Mouse (Mus musculus): Measurements from ENCODE around the gene Cat.
A peak's percentile ranks its signal among the peaks of the same experiment; 100 is the strongest.

Gene Cat

DNA sequence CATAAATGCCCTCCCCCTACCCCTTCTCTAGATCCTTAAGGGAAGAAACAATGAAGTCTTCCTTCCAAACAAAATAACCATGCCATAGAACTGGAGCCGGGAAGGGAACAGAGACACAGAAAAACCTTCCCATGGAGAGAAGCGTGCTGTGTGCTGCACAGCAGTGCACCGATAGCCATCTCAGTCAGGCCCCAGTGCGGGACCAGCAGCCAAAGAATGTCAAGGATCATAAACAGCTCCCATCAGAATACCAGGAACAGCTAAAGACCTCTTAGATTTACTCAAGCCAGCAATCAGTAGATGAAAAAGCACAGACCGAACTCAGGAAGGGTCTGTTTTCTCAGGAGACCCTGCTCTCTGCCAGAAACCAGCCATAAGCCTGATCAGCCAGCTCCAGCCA, 48.4 kb downstream of the Cat start:
- DNase-seq (ENCODE audit: low spot score in 2 of 2), result no peak

DNA sequence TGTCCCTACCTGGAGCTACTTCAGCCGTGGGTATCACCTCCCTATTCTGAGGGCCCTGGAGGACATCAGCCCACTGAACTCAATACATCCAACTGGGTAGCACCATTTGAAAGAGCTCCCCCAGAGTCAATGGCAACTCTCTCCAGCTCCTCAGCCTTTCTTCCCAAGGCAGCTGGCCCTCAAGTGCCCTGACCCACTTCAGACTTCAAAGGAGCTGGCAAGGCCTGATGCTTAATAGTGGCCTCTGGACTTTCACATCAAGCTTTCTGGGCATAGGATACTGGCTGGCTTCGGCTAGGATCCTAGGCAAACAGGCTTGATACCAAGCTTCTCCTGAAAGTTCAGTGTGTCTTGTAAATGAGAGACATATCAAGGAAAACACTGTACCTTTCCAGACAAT, 49.9 kb downstream of the Cat start:
- no peak for DNase-seq (ENCODE audit: low spot score in 2 of 2)

DNA sequence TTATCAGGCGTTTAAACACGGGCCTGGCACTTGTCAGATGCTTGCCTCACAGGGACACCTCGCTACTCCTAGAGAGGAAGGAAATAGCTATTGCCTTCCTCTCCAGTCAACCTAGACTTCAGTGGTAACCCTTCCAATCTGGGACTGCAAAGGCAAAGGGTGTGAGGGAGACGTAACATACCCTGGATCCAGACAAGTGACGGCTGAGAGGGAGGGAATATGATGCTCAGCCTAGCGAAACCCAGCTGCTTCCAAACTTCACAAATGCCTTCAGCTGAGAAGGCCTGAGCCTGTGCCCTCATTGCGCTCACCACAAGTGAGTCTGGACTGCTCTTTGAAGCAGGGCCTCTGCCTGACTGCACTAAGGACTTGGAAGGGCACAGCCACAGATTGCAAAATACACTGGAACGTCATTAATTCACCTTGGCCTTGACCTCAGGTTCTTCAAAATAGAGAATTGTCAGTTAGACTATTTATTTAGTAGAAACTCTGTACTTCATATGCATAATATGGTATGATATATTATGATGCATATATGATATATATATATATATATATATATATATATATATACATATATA, 52.2 kb downstream of the Cat start:
- no peak for DNase-seq (ENCODE audit: low spot score in 2 of 2)

DNA sequence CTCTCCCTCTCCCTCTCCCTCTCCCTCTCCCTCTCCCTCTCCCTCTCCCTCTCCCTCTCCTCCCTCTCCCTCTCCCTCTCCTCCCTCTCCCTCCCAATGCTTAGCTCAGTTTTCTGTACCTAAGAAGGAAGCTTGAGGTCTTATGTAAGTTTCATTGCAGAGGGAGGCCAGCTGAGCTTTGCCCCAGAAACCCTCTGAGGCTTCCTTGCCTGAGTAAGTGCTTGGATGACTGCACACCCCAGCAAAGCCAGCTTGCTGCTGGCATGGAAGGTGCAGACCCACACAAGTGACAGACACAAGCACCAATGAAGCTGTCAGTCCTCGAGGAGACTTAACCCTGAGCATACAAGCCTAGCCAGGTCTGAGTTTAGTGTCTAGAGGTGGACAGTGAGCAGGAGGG, 54.2 kb downstream of the Cat start:
- no peak for DNase-seq (ENCODE audit: low spot score in 2 of 2)

DNA sequence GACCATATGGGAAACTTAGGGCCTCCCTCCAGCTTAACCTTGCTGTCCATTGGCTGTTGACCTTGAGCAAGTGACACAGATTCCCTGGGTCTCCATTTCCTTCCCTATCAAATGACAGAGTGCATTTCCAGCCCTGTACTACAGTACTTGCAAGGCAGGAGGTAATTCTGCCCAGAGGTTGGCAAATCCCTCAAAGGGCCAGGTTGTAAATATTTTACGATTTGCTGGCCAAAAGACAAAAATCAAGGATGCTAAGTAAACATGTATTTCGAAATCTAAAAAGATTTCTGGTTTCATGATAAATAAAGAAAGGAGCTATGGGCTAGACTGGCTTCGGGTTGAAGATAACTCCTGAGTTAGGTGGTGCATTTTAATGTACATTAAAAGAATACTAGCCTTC, 56.6 kb downstream of the Cat start:
- no peak for DNase-seq (ENCODE audit: low spot score in 2 of 2)

DNA sequence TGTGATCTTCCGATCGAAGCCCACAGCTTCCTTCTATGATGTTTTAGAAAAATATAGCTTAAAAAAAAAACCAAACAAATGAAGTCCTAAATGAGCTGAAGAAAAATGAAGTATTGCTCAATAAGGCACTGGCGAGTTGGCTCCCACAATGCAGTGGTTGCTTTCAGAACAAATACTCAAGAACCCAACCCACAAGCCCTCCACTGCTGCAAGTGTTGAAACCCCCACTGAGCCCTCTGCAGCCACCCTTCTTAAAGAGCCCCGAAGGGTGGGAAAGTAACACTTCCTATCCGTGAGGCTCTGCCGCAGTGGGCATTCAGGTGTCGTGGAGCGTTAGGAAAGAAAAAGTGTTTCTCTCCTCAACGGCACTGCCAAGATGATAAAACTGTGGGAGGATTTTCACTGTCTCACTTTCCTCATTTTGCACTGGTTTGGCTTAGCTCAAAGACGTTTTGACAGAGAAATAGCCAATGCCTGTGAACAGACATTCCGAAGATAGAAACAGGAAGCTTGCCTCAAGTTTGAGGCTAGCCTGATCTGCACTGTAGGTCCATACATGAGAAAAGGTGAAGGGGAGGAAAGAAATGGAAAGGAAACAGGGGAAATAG, 59.4 kb downstream of the Cat start:
- DNase-seq (ENCODE audit: low spot score in 2 of 2), result no peak

DNA sequence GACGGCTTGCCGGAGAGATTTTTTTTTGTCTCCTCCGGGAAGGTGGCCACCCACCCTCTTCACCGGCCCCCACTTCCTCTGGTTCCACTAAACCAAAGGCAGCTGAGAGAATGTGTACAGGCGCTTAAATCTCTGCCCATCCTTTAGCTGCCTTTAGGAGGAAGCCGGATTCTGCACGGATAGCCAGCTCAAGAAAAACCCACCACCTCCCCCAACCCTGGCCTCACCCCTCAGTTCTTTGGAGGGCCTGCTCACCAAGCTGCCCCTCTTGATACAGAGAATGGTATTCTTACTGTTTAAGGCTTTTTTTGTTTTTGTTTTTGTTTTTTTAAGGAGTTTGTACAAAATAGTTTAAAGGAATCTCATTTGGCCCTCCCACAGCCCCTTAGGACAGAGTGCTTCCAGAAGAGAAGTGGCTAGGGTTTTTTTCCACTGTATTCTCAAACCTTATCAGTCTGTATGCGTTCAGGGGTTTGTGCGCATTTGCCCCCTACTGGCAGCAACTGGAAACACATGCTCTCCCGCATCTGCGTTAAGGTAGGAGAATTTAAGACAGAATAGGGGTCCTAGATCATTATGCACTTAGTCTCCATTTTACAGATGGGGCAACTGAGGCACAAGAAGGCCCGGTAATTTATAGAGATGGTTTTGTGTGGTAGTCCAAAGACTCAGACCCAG, 60.5 kb downstream of the Cat start:
- peak; percentile 8 to 15 for DNase-seq (ENCODE audit: low spot score in 2 of 2)

DNA sequence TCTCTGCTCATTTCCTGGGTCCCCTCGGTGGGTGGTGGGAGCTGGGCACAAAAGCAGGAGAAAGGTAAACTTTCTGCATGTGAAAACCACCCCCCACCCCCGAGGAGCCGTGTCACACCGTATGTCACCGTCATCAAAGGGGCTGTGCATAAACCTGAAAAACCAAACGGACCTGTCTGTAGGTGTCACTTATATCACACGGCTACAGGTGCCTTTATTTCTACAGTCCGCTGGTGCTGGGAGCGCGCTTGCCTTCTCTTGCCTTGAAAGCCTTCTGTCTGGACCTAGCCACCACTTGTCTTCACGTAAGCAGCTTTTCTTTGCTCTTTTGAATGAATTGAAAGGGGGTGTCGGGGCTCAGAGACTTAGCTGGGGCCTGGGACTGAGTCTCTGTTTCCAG, 61.1 kb downstream of the Cat start:
- DNase-seq (ENCODE audit: low spot score in 2 of 2), result no peak

DNA sequence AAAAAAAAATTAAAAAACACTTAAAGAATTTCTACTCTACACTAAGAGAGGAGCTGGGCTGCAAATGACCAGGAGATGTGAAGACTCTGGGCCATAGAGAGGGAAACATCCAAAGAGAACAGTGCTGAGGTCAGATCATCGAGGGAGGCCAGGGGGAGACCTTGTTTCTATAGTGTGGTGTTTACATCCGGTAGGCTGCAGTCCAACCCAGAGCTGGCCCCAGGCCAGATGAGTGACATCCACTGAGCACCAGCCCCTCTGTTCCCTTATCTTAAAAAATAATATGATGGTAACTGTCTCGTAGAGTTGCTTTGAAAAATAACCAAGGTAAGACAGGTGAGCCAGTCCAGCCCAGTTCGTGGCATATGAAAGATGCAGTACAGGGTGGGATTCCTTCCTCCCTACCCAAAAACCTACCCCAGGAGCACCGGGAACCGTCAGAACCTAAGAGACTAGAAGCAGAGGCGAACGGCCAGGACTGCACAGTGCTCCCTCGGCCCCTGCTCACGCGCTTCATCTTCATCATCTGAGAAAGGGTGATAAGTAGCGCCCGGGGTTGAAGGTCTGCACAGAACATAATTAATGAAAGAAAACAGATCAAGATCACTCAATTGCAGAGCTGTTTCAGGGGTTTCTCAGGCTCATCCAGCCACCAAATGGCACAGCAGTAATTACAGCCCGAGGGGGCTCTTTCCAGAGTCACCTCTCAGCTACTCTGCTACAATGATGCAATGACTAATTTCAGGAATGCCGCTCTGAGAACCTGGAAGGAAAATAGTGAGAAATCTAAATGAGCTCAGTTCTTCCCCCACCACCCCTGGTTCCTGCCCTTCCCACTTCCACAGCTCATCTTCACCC, 64.1 kb downstream of the Cat start:
- DNase-seq (ENCODE audit: low spot score in 2 of 2), result no peak

DNA sequence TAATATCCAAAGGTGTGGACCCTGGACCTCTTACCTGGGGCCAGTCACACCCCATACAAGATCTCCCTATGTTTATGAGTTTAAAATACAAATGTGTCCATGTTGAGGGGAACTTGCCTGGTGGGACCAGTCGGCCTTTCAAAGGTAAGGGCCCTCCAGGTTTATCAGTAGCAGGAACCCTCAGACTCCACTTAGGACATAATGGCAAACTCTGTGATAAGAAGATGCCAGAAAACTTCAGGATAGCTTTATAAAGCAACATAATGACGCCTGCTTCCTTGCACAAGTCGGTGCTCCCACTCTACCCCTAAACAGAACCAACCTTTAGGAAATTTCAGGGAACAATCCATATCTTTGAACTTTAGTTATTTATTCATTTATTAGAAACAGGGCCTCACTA, 69.2 kb downstream of the Cat start:
- no peak for DNase-seq (ENCODE audit: low spot score in 2 of 2)

DNA sequence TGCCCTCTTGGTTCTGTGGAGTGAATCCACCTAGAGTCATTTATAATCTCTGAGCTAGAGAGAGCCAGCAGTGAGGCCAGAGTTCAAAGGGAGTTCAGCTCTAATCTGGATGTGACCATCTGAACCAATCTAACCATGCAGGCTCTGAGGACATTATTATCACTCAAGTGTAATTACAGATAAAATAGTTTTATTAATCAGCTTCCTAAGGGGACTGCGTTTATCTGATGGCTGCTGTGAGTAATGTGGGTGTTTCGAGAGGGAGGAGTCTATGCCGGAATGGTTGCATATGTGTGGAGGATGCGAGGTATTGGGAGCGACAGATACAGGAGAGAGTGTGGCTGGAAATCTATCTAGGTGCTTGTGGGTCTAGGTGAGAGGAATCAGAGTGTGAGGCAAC, 71.6 kb downstream of the Cat start:
- no peak for DNase-seq (ENCODE audit: low spot score in 2 of 2)

DNA sequence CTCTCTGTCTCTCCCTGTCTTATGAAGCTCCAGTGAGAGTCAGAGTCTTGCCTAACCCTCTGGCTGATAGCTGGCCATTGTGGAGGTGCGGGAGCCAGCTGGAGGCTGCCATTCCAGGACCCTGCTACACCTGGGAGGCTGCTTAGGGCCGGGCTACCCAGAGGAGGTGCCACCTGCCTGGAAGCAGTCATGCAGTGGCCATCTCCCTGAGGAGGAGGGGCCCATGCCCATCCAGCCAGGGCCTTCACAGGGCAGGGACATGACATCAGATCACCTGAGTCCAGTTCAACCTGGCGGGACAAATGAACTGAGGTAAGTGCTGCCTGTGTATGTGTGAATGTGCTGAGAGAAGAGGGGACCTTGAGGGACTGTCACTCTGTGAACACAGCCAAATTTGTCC, 73.1 kb downstream of the Cat start:
- no peak for DNase-seq (ENCODE audit: low spot score in 2 of 2)

DNA sequence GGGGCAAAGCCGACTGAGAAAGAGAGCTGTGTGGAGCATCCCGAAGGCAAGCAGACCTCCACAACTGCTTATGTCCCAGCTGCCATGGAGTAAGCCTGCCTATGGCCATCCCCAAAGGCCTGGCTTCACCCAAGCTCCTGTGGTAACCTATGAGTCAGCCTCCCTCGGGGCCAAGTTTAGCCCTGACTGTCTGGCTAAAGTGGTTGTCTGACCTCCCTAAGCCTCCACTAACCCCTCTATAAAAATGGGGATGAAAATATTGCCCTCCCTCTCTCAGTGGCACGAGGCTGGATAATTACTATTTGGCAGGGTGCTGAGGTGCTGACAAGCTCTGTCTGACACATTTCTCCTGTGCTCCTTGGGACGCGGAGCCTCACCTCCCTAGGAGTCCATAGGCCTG, 73.6 kb downstream of the Cat start, which contains the start of gene Elf5:
Gene Elf5 (plus strand): TSS at position 341 of the 400 bp plus-strand sequence.
- DNase-seq (ENCODE audit: low spot score in 2 of 2), result no peak

DNA sequence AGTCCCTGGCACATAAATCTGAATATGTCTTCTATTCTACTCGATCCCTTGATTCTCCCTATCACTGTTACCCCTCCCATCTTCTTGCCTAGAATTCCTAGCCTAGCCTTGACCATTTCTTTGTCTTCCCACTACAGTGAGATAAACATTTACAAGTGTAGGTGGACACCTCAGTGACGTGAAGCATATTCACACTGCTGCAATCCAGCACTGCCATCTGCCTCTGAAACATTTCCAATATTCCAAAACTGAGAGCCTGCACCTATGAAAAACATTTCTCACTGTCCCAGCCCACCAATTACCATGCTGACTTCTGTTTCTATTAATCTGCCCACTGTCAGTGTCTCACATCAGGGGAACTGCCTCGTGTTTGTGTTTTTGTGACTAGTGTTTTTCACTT, 78.7 kb downstream of the Cat start:
- no peak for DNase-seq (ENCODE audit: low spot score in 2 of 2)

Data from spleen, postnatal 36 days (tissue).